Mouse (Mus musculus) forebrain, embryonic 14.5 days (tissue): ENCODE results near the gene Adap2. TPM values are rescaled to one million over a fixed set of nuclear protein-coding genes. Genes with fewer than 3 reads are reported as not detected.

Experiments used
- ATAC-seq: fragments of 200-750 bp; cut with Nextera tagmentation; 2 replicates; pipeline ENCODE4 v1.8.0; 2017; ENCODE audit warnings: mild to moderate bottlenecking, moderate library complexity
- DNase-seq: peaks from one replicate; pipeline ENCODE4 v3.0.0-alpha.2; 2015; ENCODE audit warnings: low spot score
- H3K27ac ChIP-seq: fragments of 300-500 bp; sonication (generic); 2 replicates; pipeline ENCODE4 v1.5.1; 2014; ENCODE audit warnings: low read depth, mild to moderate bottlenecking, control low read depth, low read length, moderate library complexity
- H3K27me3 ChIP-seq: fragments of 300-500 bp; sonication (generic); replicated peaks from 2 replicates; pipeline ENCODE4 v1.6.1; 2014; ENCODE audit warnings: low read length, control low read depth, mixed read lengths; ENCODE audit not compliant: control insufficient read depth, insufficient read depth
- H3K36me3 ChIP-seq: fragments of 300-500 bp; sonication (generic); 2 replicates; pipeline ENCODE4 v1.6.1; 2014; ENCODE audit warnings: low read length, control low read depth; ENCODE audit not compliant: control insufficient read depth, insufficient read depth
- H3K4me1 ChIP-seq: fragments of 300-500 bp; sonication (generic); 2 replicates; pipeline ENCODE4 v1.6.1; 2014; ENCODE audit warnings: antibody characterized with exemption, low read length, control low read depth; ENCODE audit not compliant: control insufficient read depth, insufficient read depth
- H3K4me2 ChIP-seq: fragments of 300-500 bp; sonication (generic); 2 replicates; pipeline ENCODE4 v1.6.1; 2014; ENCODE audit warnings: mild to moderate bottlenecking, control low read depth, low read length
- H3K4me3 ChIP-seq: fragments of 300-500 bp; sonication (generic); 2 replicates; pipeline ENCODE4 v1.5.1; 2014; ENCODE audit warnings: low read depth, low read length, control low read depth
- H3K9ac ChIP-seq: fragments of 300-500 bp; sonication (generic); 2 replicates; pipeline ENCODE4 v1.6.1; 2014; ENCODE audit warnings: mild to moderate bottlenecking, low read length, control low read depth, moderate library complexity
- H3K9me3 ChIP-seq: fragments of 300-500 bp; sonication (generic); replicated peaks from 2 replicates; pipeline ENCODE4 v1.6.1; 2016; ENCODE audit warnings: low read length, control low read depth, mixed read lengths; ENCODE audit not compliant: control insufficient read depth
- WGBS: fragments of 180-500 bp; shearing (Covaris S2); extraction: QIAGEN DNeasy Blood & Tissue Kit; methylation state at CpG from one replicate; pipeline ENCODE4 v1.1.7; 2014; 5-methylcytosine and 5-hydroxymethylcytosine counted together
- polyA plus RNA-seq: library from polyadenylated mRNA; unstranded; fragments of >200 nt; fragmentation: Nextera tagmentation; extraction: Ambion mirVana; gene quantifications from 2 replicates; pipeline ENCODE4 v1.2.1, GENCODE M21; 2014

The Adap2 gene
- polyA plus RNA-seq, 1 experiment from 2014 or later: 2.0 TPM

DNA sequence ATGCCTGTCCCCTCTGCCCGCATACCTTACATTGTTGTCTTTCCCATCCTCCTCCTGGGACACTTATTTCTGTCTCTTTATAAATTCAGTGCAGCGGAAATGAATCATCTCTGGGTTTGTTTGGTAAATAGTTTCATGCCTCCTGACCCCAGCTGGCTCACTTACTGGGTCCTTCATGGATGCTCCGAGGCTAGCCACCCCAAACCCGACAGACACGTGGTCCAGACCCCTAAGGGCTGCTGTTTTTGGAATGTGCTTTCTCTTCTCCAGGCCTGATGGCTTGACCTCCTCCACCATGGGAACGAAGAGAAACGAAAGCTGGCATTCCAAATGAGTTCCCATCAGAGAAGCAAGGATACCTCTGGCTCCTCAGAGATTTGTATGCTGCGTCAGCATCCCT is 1.5 kb upstream of the Adap2 start:
- H3K27ac ChIP-seq: no peak overlapping the region
- peaks cover 32% of the 10 kb centered on the region for H3K27me3 ChIP-seq
- no peak for ATAC-seq
- H3K9ac ChIP-seq: no peak overlapping the region
- H3K4me3 ChIP-seq: no peak overlapping the region
- no peaks in the 10 kb centered on the region for H3K9me3 ChIP-seq
- no peak for DNase-seq
- WGBS: 84% methylated on average over 8 of the region's 8 CpGs
- no peaks in the 10 kb centered on the region for H3K36me3 ChIP-seq
- no peak overlapping the region for H3K4me2 ChIP-seq
- no peaks in the 10 kb centered on the region for H3K4me1 ChIP-seq

DNA sequence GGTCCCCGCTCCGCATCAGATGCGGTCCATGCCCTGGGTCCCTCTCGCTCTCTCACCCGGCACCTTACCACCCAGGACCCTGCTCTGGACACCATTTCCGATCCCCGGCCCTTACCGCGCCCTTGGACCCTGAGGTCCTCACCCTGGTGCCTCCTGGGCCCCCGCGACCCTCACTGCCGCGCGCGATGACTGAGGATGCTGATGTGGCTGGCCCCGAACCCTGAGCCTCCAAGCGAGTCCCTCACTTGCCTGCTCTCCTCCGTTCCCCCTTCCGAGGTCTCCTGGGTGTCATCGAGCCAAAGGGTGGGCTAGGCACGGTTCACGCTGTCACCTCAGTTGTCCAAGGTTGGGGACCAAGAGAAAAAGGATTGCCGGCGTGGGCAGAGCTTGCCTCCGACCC is 596 bp downstream of the Adap2 start:
- DNase-seq (no peak), ATAC-seq (no peak)
- 24% methylated on average over 25 of the region's 25 CpGs for WGBS
- Histone ChIP-seq H3K9me3 (no peaks in the 10 kb centered on the region), H3K4me3 (peak overlapping the region; percentile 38), H3K36me3 (no peaks in the 10 kb centered on the region), H3K9ac (peak overlapping the region; percentile 40), H3K4me1 (no peaks in the 10 kb centered on the region), H3K4me2 (peak overlapping the region; percentile 58), H3K27me3 (peaks cover 32% of the 10 kb centered on the region), H3K27ac (no peak overlapping the region)

DNA sequence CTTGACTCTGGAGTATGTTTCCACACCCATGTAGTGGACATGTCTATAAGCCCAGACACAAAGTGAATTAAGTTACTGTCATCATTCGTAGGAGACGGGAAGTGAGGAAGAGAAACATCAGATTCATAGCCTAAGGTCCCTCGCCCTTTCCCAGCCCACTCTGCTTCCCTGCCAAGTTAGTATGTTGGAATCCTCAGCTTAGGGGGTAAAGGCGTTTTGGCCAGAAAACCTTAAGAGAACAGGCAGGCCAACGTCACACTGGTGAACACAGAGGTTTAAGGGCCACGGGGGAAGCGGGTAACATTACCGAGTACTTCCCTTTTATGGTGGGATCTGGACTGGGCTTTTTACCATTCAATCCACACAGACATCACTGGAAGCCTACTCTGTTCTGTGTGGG is 1.6 kb downstream of the Adap2 start:
- ATAC-seq: no peak
- H3K9me3 ChIP-seq: no peaks in the 10 kb centered on the region
- no peak overlapping the region for H3K9ac ChIP-seq
- H3K27me3 ChIP-seq: peaks cover 32% of the 10 kb centered on the region
- no peak for DNase-seq
- H3K36me3 ChIP-seq: no peaks in the 10 kb centered on the region
- no peaks in the 10 kb centered on the region for H3K4me1 ChIP-seq
- H3K4me3 ChIP-seq: no peak overlapping the region
- no peak overlapping the region for H3K27ac ChIP-seq
- H3K4me2 ChIP-seq: no peak overlapping the region
- WGBS: 83% methylated on average over 8 of the region's 8 CpGs

DNA sequence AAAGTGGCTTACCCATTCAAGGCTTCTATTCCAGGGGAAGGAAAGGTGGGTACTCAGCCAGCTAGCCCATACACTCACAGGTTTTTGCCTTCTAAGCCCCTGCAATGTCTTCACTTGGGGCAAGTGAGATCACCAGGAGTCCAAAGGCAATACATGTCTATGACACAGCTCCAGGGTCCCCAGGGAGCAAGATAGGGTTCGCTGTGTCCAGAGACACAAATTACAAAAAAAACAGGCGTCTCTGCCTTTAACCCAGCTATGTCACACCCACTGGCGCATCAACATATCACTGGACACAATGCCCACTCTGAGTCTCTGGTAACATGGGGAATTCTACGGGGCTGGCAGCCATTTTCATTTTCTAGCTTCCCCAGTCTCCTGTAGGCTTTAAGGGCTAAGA is 2.1 kb downstream of the Adap2 start:
- H3K36me3 ChIP-seq: no peaks in the 10 kb centered on the region
- no peak overlapping the region for H3K9ac ChIP-seq
- DNase-seq (no peak), ATAC-seq (no peak)
- no peak overlapping the region for H3K4me2 ChIP-seq
- peaks cover 32% of the 10 kb centered on the region for H3K27me3 ChIP-seq
- no peak overlapping the region for H3K27ac ChIP-seq
- no peaks in the 10 kb centered on the region for H3K9me3 ChIP-seq
- H3K4me1 ChIP-seq: no peaks in the 10 kb centered on the region
- no peak overlapping the region for H3K4me3 ChIP-seq
- 86% methylated on average over 4 of the region's 4 CpGs for WGBS

DNA sequence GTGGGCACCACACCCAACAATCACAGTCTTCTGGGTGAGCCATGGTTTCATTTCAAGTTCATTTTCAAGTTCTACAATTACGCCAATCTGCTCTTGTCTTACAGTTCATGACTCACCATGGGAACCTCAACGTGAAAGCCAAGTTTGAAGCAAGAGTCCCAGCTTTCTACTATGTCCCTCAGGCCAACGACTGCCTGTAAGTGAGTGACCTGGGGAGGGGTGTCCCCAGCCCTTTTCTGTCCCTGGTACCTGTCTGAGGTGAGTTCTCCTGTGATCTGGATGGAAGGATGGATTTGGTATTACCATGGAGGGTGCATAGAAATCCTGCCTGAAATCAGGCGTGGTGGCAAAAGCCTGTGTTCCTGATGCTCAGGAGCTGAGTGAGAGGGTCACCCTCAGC is 2.9 kb downstream of the Adap2 start:
- H3K27ac ChIP-seq: no peak overlapping the region
- H3K4me1 ChIP-seq: no peaks in the 10 kb centered on the region
- 85% methylated on average over 4 of the region's 4 CpGs for WGBS
- no peak overlapping the region for H3K4me2 ChIP-seq
- H3K9ac ChIP-seq: no peak overlapping the region
- ATAC-seq (no peak), DNase-seq (no peak)
- peaks cover 32% of the 10 kb centered on the region for H3K27me3 ChIP-seq
- no peak overlapping the region for H3K4me3 ChIP-seq
- H3K9me3 ChIP-seq: no peaks in the 10 kb centered on the region
- no peaks in the 10 kb centered on the region for H3K36me3 ChIP-seq

DNA sequence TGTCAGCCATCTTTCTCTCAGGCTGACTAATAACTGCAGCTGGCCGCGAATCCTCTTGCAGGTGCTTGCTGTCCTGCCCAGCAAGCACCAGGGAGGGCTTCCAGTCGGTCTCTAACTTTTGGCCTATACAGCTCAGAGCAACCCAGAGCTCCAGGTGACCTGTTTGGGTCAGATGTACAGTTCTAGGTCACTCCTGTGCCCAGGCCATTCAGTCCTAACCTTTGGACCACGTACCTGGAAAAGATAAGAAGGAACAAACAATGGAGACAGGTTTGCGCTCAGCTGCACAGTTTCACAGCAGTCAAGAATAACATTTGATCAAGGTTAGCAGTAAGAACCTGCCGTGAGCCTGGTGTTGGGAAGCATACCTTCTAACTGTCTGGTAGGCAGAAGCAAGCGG is 5.1 kb downstream of the Adap2 start:
- H3K4me1 ChIP-seq: no peaks in the 10 kb centered on the region
- no peaks in the 10 kb centered on the region for H3K9me3 ChIP-seq
- no peak overlapping the region for H3K4me2 ChIP-seq
- no peak overlapping the region for H3K27ac ChIP-seq
- DNase-seq (no peak), ATAC-seq (no peak)
- H3K4me3 ChIP-seq: no peak overlapping the region
- no peak overlapping the region for H3K9ac ChIP-seq
- H3K36me3 ChIP-seq: no peaks in the 10 kb centered on the region
- H3K27me3 ChIP-seq: peaks cover 17% of the 10 kb centered on the region
- 85% methylated on average over 7 of the region's 7 CpGs for WGBS

DNA sequence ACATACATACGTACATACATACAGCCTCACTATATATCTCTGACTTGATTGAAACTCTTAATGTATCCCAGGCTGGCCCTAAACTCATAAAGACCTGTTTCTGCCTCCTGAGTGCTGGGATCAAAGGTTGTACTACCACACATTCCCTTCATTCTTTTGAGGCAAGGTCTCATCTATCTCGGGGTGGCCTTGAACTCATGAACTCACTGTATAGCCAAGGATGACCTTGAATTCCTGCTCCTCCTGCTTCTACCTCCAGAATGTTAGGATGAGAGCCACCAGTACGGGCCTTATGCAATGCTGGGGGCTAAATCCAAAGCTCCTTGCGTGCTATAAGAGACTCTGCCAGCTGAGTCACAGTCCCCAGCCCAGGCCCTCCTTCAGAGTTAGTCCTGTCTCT is 7.1 kb downstream of the Adap2 start:
- no peak for DNase-seq
- H3K9ac ChIP-seq: no peak overlapping the region
- no peak overlapping the region for H3K4me2 ChIP-seq
- 85% methylated on average over 4 of the region's 4 CpGs for WGBS
- no peaks in the 10 kb centered on the region for H3K27me3 ChIP-seq
- no peaks in the 10 kb centered on the region for H3K36me3 ChIP-seq
- no peak overlapping the region for H3K4me3 ChIP-seq
- H3K27ac ChIP-seq: no peak overlapping the region
- ATAC-seq: no peak
- no peaks in the 10 kb centered on the region for H3K9me3 ChIP-seq
- H3K4me1 ChIP-seq: no peaks in the 10 kb centered on the region

DNA sequence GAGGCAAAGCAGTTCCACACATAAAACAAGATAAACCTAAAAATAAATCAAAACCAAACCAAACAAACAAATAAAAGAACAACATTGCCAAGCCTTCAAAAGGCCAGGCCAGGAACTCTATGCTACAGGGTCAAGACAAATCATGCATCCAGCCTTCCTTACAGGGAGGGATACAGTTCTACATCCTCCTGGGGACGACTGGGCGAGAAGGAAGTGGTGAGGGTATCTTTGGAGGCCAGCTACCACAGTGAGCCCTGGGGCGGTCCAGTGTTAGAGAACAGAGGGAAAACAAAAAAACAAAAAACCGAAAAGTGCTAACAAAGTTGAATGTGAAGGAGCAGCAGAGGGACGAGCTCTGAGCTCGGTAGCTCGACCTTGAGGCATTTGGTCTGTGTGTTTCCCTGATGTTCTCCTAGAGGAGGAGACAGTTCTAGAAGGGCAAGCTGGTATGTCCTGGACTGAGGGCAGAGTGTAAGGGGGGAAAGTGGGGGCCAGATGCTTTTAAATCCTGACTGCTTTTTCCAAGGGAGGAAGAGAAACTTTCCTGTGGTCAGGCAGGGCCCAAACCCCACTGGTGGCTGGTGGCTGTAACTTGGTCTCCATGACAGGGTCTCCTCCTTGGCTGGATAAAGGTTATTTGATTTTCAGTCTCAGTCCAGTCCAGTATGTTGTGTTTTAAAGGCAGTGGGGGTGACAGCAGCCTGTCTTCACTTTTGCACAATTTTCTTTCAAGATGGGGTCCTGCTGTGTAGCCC is 9.6 kb downstream of the Adap2 start:
- H3K27me3 ChIP-seq: no peaks in the 10 kb centered on the region
- ATAC-seq (no peak), DNase-seq (no peak)
- H3K9ac ChIP-seq: no peak overlapping the region
- no peak overlapping the region for H3K27ac ChIP-seq
- H3K9me3 ChIP-seq: no peaks in the 10 kb centered on the region
- H3K4me2 ChIP-seq: no peak overlapping the region
- no peaks in the 10 kb centered on the region for H3K4me1 ChIP-seq
- 74% methylated on average over 7 of the region's 7 CpGs for WGBS
- no peak overlapping the region for H3K4me3 ChIP-seq
- no peaks in the 10 kb centered on the region for H3K36me3 ChIP-seq

DNA sequence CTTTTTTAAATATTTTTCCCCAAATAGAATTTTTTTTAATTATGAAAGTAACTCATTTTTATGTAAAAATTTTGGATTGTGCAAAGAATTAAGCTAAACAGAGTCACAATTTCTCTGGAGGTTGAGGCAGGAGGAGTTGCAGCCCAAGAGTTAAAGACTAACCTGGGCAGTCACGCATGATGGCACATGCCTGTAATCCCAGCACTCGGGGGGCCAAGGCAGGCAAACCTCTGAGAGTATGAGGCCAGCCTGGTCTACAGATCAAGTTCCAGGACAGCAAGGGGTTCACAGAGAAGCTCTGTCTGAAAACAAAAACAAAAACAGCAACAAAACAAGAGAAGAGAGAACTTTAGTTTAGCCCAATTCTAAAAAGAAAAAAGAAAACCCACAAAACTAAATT is 10.3 kb downstream of the Adap2 start:
- Histone ChIP-seq H3K4me1 (no peaks in the 10 kb centered on the region), H3K4me2 (no peak overlapping the region), H3K4me3 (no peak overlapping the region), H3K9ac (no peak overlapping the region), H3K9me3 (no peaks in the 10 kb centered on the region), H3K27me3 (no peaks in the 10 kb centered on the region), H3K36me3 (no peaks in the 10 kb centered on the region), H3K27ac (no peak overlapping the region)
- WGBS: 56% methylated on average over 2 of the region's 2 CpGs
- DNase-seq (no peak), ATAC-seq (no peak)
